Mouse (Mus musculus) forebrain, embryonic 14.5 days (tissue): ENCODE data around the gene Pagr1b. TPM values are rescaled to one million over a fixed set of nuclear protein-coding genes. Genes with fewer than 3 reads are reported as not detected.

Experiments
- ATAC-seq: fragments of 200-750 bp; cut with Nextera tagmentation; 2 replicates; pipeline ENCODE4 v1.8.0; 2017; ENCODE audit warnings: mild to moderate bottlenecking, moderate library complexity
- DNase-seq: peaks from one replicate; pipeline ENCODE4 v3.0.0-alpha.2; 2015; ENCODE audit warnings: low spot score
- H3K27ac ChIP-seq: fragments of 300-500 bp; sonication (generic); 2 replicates; pipeline ENCODE4 v1.5.1; 2014; ENCODE audit warnings: low read depth, mild to moderate bottlenecking, control low read depth, low read length, moderate library complexity
- H3K27me3 ChIP-seq: fragments of 300-500 bp; sonication (generic); replicated peaks from 2 replicates; pipeline ENCODE4 v1.6.1; 2014; ENCODE audit warnings: low read length, control low read depth, mixed read lengths; ENCODE audit not compliant: control insufficient read depth, insufficient read depth
- H3K36me3 ChIP-seq: fragments of 300-500 bp; sonication (generic); 2 replicates; pipeline ENCODE4 v1.6.1; 2014; ENCODE audit warnings: low read length, control low read depth; ENCODE audit not compliant: control insufficient read depth, insufficient read depth
- H3K4me1 ChIP-seq: fragments of 300-500 bp; sonication (generic); 2 replicates; pipeline ENCODE4 v1.6.1; 2014; ENCODE audit warnings: antibody characterized with exemption, low read length, control low read depth; ENCODE audit not compliant: control insufficient read depth, insufficient read depth
- H3K4me2 ChIP-seq: fragments of 300-500 bp; sonication (generic); 2 replicates; pipeline ENCODE4 v1.6.1; 2014; ENCODE audit warnings: mild to moderate bottlenecking, control low read depth, low read length
- H3K4me3 ChIP-seq: fragments of 300-500 bp; sonication (generic); 2 replicates; pipeline ENCODE4 v1.5.1; 2014; ENCODE audit warnings: low read depth, low read length, control low read depth
- H3K9ac ChIP-seq: fragments of 300-500 bp; sonication (generic); 2 replicates; pipeline ENCODE4 v1.6.1; 2014; ENCODE audit warnings: mild to moderate bottlenecking, low read length, control low read depth, moderate library complexity
- H3K9me3 ChIP-seq: fragments of 300-500 bp; sonication (generic); replicated peaks from 2 replicates; pipeline ENCODE4 v1.6.1; 2016; ENCODE audit warnings: low read length, control low read depth, mixed read lengths; ENCODE audit not compliant: control insufficient read depth
- WGBS: fragments of 180-500 bp; shearing (Covaris S2); extraction: QIAGEN DNeasy Blood & Tissue Kit; methylation state at CpG from one replicate; pipeline ENCODE4 v1.1.7; 2014; 5-methylcytosine and 5-hydroxymethylcytosine counted together
- polyA plus RNA-seq: library from polyadenylated mRNA; unstranded; fragments of >200 nt; fragmentation: Nextera tagmentation; extraction: Ambion mirVana; gene quantifications from 2 replicates; pipeline ENCODE4 v1.2.1, GENCODE M21; 2014

Gene Pagr1b
- polyA plus RNA-seq = 0.34 and 0.74 TPM in 2 replicates

GRCm38 (mm10) chr7:127016481-127016485, at the start of gene Pagr1b:
Pagr1b (minus strand) TSS chr7:127016484.
- Histone ChIP-seq H3K9ac (peak within 1 kb of the TSS; percentile 88), H3K4me2 (peak within 1 kb of the TSS; percentile 96), H3K27me3 (no peaks in the 10 kb centered on the region), H3K9me3 (no peaks in the 10 kb centered on the region), H3K4me1 (peaks cover 31% of the 10 kb centered on the region), H3K36me3 (peaks cover 38% of the 10 kb centered on the region), H3K4me3 (peak within 1 kb of the TSS; percentile 73), H3K27ac (peak within 1 kb of the TSS; percentile 93)
- DNase-seq (no peak), ATAC-seq (no peak)

- Histone ChIP-seq H3K27ac (no peak overlapping the region), H3K9ac (no peak overlapping the region), H3K4me1 (no peaks in the 10 kb centered on the region), H3K9me3 (no peaks in the 10 kb centered on the region), H3K36me3 (no peaks in the 10 kb centered on the region), H3K4me2 (no peak overlapping the region), H3K4me3 (no peak overlapping the region), H3K27me3 (no peaks in the 10 kb centered on the region)
- 89% methylated on average over 6 of the region's 6 CpGs for WGBS
- no peak for DNase-seq
- no peak for ATAC-seq
Observed at GRCm38 (mm10) chr7:127065538-127065937, 49.3 kb upstream of the Pagr1b start.

DNA sequence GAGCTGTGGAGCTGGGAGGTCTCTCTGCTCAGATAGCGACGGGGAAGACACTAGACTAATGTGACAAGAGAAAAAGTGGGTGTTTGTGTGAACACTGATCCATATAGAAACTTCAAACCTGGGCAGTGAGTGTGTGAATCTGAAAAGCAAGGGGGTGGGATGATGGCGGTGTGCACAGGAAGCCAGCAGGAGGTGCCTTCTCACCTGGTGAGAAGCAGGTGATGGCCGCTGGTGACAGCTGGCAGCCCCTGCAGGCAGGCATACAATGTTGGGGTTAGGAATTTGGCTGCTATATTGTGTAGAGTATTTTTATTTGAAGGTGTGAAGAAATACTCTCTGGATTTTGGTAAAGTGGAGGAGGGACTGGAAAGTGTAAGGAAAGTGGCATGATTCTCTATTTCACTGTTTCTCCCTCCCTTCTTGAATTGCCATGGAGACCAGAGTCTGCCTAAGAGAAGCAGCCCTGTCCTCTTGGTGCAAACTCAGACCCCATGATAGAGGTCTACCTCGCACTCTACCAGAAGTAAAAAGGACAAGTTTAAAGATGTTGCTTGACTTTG, 38.8 kb upstream of the Pagr1b start:
- ATAC-seq (no peak), DNase-seq (no peak)
- Histone ChIP-seq H3K4me1 (no peaks in the 10 kb centered on the region), H3K4me2 (no peak overlapping the region), H3K9me3 (no peaks in the 10 kb centered on the region), H3K27me3 (no peaks in the 10 kb centered on the region), H3K36me3 (no peaks in the 10 kb centered on the region), H3K27ac (no peak overlapping the region), H3K4me3 (no peak overlapping the region), H3K9ac (no peak overlapping the region)
- WGBS = 66% methylated on average over 5 of the region's 5 CpGs

GRCm38 (mm10) chr7:127041851-127042672, 25.8 kb upstream of the Pagr1b start, which contains the start of gene Kif22:
Kif22 (minus strand) TSS chr7:127042471.
- ATAC-seq (peak; percentile 94), DNase-seq (peak; percentile 95)
- 0 out of 2 replicates have a peak, but pooled peaks cover 14% of the 10 kb centered on the region for H3K36me3 ChIP-seq
- H3K9me3 ChIP-seq = no peaks in the 10 kb centered on the region
- H3K4me1 ChIP-seq = peaks cover 6% of the 10 kb centered on the region; the same call in 1 of the 2 replicates
- peak within 1 kb of the TSS; percentile 75 for H3K4me3 ChIP-seq
- no peaks in the 10 kb centered on the region for H3K27me3 ChIP-seq
- peak within 1 kb of the TSS; percentile 77 for H3K4me2 ChIP-seq
- peak within 1 kb of the TSS; percentile 84 for H3K9ac ChIP-seq
- WGBS = under 1% methylated on average over 52 of the region's 53 CpGs
- 0 out of 2 replicates have a peak within 1 kb of the TSS, but pooled peaks have one; percentile 5 for H3K27ac ChIP-seq

GRCm38 (mm10) chr7:127031244-127031643, 15.0 kb upstream of the Pagr1b start:
- no peak overlapping the region for H3K27ac ChIP-seq
- DNase-seq (no peak), ATAC-seq (no peak)
- H3K4me1 ChIP-seq = peaks cover 6% of the 10 kb centered on the region
- peaks cover 65% of the 10 kb centered on the region for H3K36me3 ChIP-seq
- H3K4me2 ChIP-seq = no peak overlapping the region
- H3K27me3 ChIP-seq = no peaks in the 10 kb centered on the region
- 89% methylated on average over 1 of the region's 1 CpGs for WGBS
- H3K9me3 ChIP-seq = no peaks in the 10 kb centered on the region
- no peak overlapping the region for H3K9ac ChIP-seq
- H3K4me3 ChIP-seq = no peak overlapping the region

- H3K27me3 ChIP-seq = no peaks in the 10 kb centered on the region
- no peak for ATAC-seq
- no peak overlapping the region for H3K27ac ChIP-seq
- no peaks in the 10 kb centered on the region for H3K9me3 ChIP-seq
- no peak overlapping the region for H3K4me3 ChIP-seq
- H3K4me2 ChIP-seq = no peak overlapping the region
- peaks cover 59% of the 10 kb centered on the region for H3K36me3 ChIP-seq
- DNase-seq = no peak
- WGBS = 97% methylated on average over 1 of the region's 1 CpGs
- peaks cover 6% of the 10 kb centered on the region for H3K4me1 ChIP-seq
- H3K9ac ChIP-seq = no peak overlapping the region
Observed at GRCm38 (mm10) chr7:127030172-127030571, 13.9 kb upstream of the Pagr1b start.

DNA sequence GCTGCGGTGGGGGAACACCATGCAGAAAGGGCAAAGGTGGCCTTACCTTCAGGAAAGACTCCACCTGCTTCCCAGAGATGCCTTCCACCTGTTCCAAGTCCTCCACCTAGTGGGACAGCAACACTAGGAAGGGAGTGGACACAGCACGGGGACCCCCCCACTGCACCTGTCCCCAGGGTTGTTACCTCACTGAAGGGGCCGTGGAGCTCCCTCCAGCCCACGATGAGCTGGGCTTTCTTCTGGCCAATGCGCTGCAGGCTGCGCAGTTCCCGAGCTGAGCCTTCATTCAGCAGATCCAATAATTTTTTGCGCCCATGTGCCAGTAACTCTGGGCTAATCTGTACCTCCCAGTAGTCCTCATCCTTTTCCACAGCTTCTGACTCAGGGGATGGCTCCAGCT, 11.6 kb upstream of the Pagr1b start:
- H3K9me3 ChIP-seq = no peaks in the 10 kb centered on the region
- peak overlapping the region; percentile 99 for H3K27ac ChIP-seq
- ATAC-seq (no peak), DNase-seq (no peak)
- peak overlapping the region; percentile 55 for H3K4me2 ChIP-seq
- peak overlapping the region; percentile 50 for H3K9ac ChIP-seq
- peak overlapping the region; percentile 97 for H3K4me3 ChIP-seq
- H3K4me1 ChIP-seq = peaks cover 25% of the 10 kb centered on the region
- WGBS = 60% methylated on average over 8 of the region's 8 CpGs
- no peaks in the 10 kb centered on the region for H3K27me3 ChIP-seq
- peaks cover 56% of the 10 kb centered on the region for H3K36me3 ChIP-seq

GRCm38 (mm10) chr7:127026984-127027726, 10.9 kb upstream of the Pagr1b start, which contains the start of gene Maz:
Maz (minus strand) TSS chr7:127027037.
- peak within 1 kb of the TSS; percentile 97 for H3K4me3 ChIP-seq
- no peaks in the 10 kb centered on the region for H3K9me3 ChIP-seq
- H3K27me3 ChIP-seq = no peaks in the 10 kb centered on the region
- ATAC-seq (peak; percentile 94), DNase-seq (peak; percentile 100)
- H3K9ac ChIP-seq = peak within 1 kb of the TSS; percentile 99
- WGBS = under 1% methylated on average over 49 of the region's 63 CpGs
- peaks cover 28% of the 10 kb centered on the region for H3K4me1 ChIP-seq
- peak within 1 kb of the TSS; percentile 99 for H3K27ac ChIP-seq
- peak within 1 kb of the TSS; percentile 98 for H3K4me2 ChIP-seq
- H3K36me3 ChIP-seq = peaks cover 56% of the 10 kb centered on the region

DNA sequence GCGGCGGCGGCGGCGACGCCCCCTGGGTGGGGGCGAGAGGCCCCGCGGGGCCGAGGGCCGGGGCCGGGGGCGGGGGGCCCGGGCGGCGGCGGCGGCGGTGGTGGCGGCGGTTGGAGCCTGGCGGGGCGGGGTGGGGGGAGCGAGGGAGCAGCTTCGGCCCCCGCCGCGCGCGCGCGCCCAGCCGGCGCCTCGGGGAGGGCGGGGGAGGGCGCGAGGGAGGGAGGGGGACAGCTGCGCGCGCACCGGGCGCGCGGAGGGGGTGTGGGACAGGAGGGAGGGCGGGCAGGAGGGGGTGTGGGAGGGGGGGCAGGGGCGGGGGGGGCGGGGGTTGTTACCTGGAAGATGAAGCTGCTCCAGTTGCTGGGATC, 10.3 kb upstream of the Pagr1b start:
- peak overlapping the region; percentile 97 for H3K4me3 ChIP-seq
- DNase-seq (no peak), ATAC-seq (no peak)
- WGBS = under 1% methylated on average over 21 of the region's 48 CpGs
- no peaks in the 10 kb centered on the region for H3K9me3 ChIP-seq
- H3K27ac ChIP-seq = peak overlapping the region; percentile 99
- peaks cover 56% of the 10 kb centered on the region for H3K36me3 ChIP-seq
- H3K4me2 ChIP-seq = peak overlapping the region; percentile 98; the same call in 1 of the 2 replicates
- H3K9ac ChIP-seq = peak overlapping the region; percentile 99
- H3K4me1 ChIP-seq = peaks cover 28% of the 10 kb centered on the region
- no peaks in the 10 kb centered on the region for H3K27me3 ChIP-seq
